Mouse (Mus musculus) MEL (cell line): ENCODE data around the gene C1ql4. TPM values are rescaled to one million over a fixed set of nuclear protein-coding genes. Genes with fewer than 3 reads are reported as not detected.
A peak's percentile ranks its signal among the peaks of the same experiment; 100 is the strongest.
"Not testable (repeated sequence)": the region's sequence is repeated elsewhere in the genome, so short reads cannot be mapped to it uniquely, and the experiment has no call there.

Experiments used
- DNase-seq: peaks from one replicate; pipeline ENCODE4 v3.0.0; 2011; ENCODE audit warnings: low read depth, low spot score
- H3K27ac ChIP-seq: 2 replicates; pipeline ENCODE4 v1.5.1; 2012; ENCODE audit warnings: low read depth, mild to moderate bottlenecking, control low read depth, low read length, moderate library complexity; ENCODE audit not compliant: control insufficient read depth
- H3K27me3 ChIP-seq, 2 experiments: fragments of 150-350 bp in 1 of 2; sonication (generic) in 1 of 2; 2 replicates each; pipeline ENCODE4 v1.6.1; 2012; ENCODE audit warnings: low read length in 2 of 2, mild to moderate bottlenecking in 2 of 2, improper control_type of control experiment in 1 of 2, moderate library complexity in 1 of 2; ENCODE audit not compliant: insufficient read depth in 2 of 2, control insufficient read depth in 1 of 2
- H3K36me3 ChIP-seq, 2 experiments: 2 replicates each; pipeline ENCODE4 v1.6.1; 2012 to 2014; ENCODE audit warnings: low read length in 2 of 2, improper control_type of control experiment in 1 of 2, inconsistent platforms in 1 of 2, mild to moderate bottlenecking in 1 of 2; ENCODE audit not compliant: insufficient read depth in 2 of 2, control insufficient read depth in 1 of 2
- H3K4me1 ChIP-seq, 2 experiments: fragments of 150-350 bp in 1 of 2; sonication (generic) in 1 of 2; 2 replicates each; pipeline ENCODE4 v1.6.1; 2012; ENCODE audit warnings: low read length in 2 of 2, improper control_type of control experiment in 1 of 2, mild to moderate bottlenecking in 1 of 2; ENCODE audit not compliant: insufficient read depth in 2 of 2, control insufficient read depth in 1 of 2
- H3K4me3 ChIP-seq, 2 experiments: fragments of 150-350 bp in 1 of 2; sonication (generic) in 1 of 2; 2 replicates each; pipeline ENCODE4 v1.5.1; 2012; ENCODE audit warnings: low read depth in 2 of 2, low read length in 2 of 2, mild to moderate bottlenecking in 2 of 2, moderate library complexity in 2 of 2, control low read depth in 1 of 2, improper control_type of control experiment in 1 of 2; ENCODE audit not compliant: control insufficient read depth in 1 of 2, insufficient read depth in 1 of 2
- H3K79me2 ChIP-seq: 2 replicates; pipeline ENCODE4 v1.6.1; 2012; ENCODE audit warnings: mild to moderate bottlenecking, low read length, moderate library complexity; ENCODE audit not compliant: control insufficient read depth, poor library complexity, insufficient read depth
- H3K9ac ChIP-seq: 2 replicates; pipeline ENCODE4 v1.6.1; 2012; ENCODE audit warnings: low read depth, mild to moderate bottlenecking, control low read depth, low read length, moderate library complexity; ENCODE audit not compliant: control insufficient read depth, poor library complexity, severe bottlenecking
- H3K9me3 ChIP-seq: fragments of 150-350 bp; sonication (generic); replicated peaks from 2 replicates; pipeline ENCODE4 v1.6.1; 2012; ENCODE audit warnings: mild to moderate bottlenecking, low read length, improper control_type of control experiment, moderate library complexity; ENCODE audit not compliant: insufficient read depth
- BHLHE40 ChIP-seq: IDR thresholded peaks from 2 replicates; pipeline ENCODE4 v1.6.1; 2012; ENCODE audit warnings: low read depth, mild to moderate bottlenecking, inconsistent platforms, low read length, improper control_type of control experiment, borderline replicate concordance
- CHD1 ChIP-seq: IDR thresholded peaks from 2 replicates; pipeline ENCODE4 v1.6.1; 2012; ENCODE audit warnings: low read depth, mild to moderate bottlenecking, inconsistent platforms, low read length, improper control_type of control experiment
- CHD2 ChIP-seq: IDR thresholded peaks from 2 replicates; pipeline ENCODE4 v1.6.1; 2011; ENCODE audit warnings: low read length, improper control_type of control experiment
- CTCF ChIP-seq, 3 experiments: IDR thresholded peaks in 2 of 3; conservative IDR thresholded peaks in 1 of 3; 2 replicates each; pipeline ENCODE4 v1.5.1; 2011 to 2012; ENCODE audit warnings: low read length in 3 of 3, low read depth in 2 of 3, mild to moderate bottlenecking in 2 of 3, improper control_type of control experiment in 1 of 3, inconsistent platforms in 1 of 3, mixed read lengths in 1 of 3, moderate library complexity in 1 of 3; ENCODE audit not compliant: control insufficient read depth in 1 of 3, insufficient read depth in 1 of 3, poor library complexity in 1 of 3, severe bottlenecking in 1 of 3
- JUND ChIP-seq: IDR thresholded peaks from 2 replicates; pipeline ENCODE4 v1.6.1; 2011; ENCODE audit warnings: low read depth, mild to moderate bottlenecking, improper control_type of control experiment, low read length
- KAT2A ChIP-seq: conservative IDR thresholded peaks from 2 replicates; pipeline ENCODE4 v1.6.1; 2012; ENCODE audit warnings: low read depth, low read length, improper control_type of control experiment, inconsistent platforms
- MAFK ChIP-seq: IDR thresholded peaks from 2 replicates; pipeline ENCODE4 v1.6.1; 2011; ENCODE audit warnings: low read depth, mild to moderate bottlenecking, low read length, improper control_type of control experiment, borderline replicate concordance
- MAX ChIP-seq: IDR thresholded peaks from 2 replicates; pipeline ENCODE4 v1.6.1; 2011; ENCODE audit warnings: low read length, improper control_type of control experiment
- MAZ ChIP-seq: IDR thresholded peaks from 2 replicates; pipeline ENCODE4 v1.6.1; 2012; ENCODE audit warnings: low read depth, mild to moderate bottlenecking, inconsistent platforms, low read length, improper control_type of control experiment
- MYB ChIP-seq: IDR thresholded peaks from 2 replicates; pipeline ENCODE4 v1.6.1; 2011; ENCODE audit warnings: mild to moderate bottlenecking, low read depth, low read length, improper control_type of control experiment
- MYC ChIP-seq: IDR thresholded peaks from 2 replicates; pipeline ENCODE4 v1.6.1; 2011; ENCODE audit warnings: low read depth, mild to moderate bottlenecking, low read length, improper control_type of control experiment, moderate library complexity
- POLR2A ChIP-seq, 2 experiments: IDR thresholded peaks; 2 replicates each; pipeline ENCODE4 v1.6.1; 2011 to 2012; ENCODE audit warnings: low read length in 2 of 2, mild to moderate bottlenecking in 2 of 2, control low read depth in 1 of 2, improper control_type of control experiment in 1 of 2, low read depth in 1 of 2, moderate library complexity in 1 of 2; ENCODE audit not compliant: control insufficient read depth in 1 of 2, insufficient read depth in 1 of 2, poor library complexity in 1 of 2
- POLR2AphosphoS2 ChIP-seq: IDR thresholded peaks from 2 replicates; pipeline ENCODE4 v1.6.1; 2011; ENCODE audit warnings: low read length, improper control_type of control experiment
- POLR2AphosphoS5 ChIP-seq: IDR thresholded peaks from 2 replicates; pipeline ENCODE4 v1.6.1; 2012; ENCODE audit warnings: low read depth, borderline replicate concordance, mild to moderate bottlenecking, inconsistent platforms, low read length, moderate library complexity, mixed read lengths
- SIN3A ChIP-seq: IDR thresholded peaks from 2 replicates; pipeline ENCODE4 v1.6.1; 2012; ENCODE audit warnings: low read length, improper control_type of control experiment, inconsistent platforms
- SMC3 ChIP-seq: IDR thresholded peaks from 2 replicates; pipeline ENCODE4 v1.6.1; 2011; ENCODE audit warnings: low read depth, low read length, improper control_type of control experiment
- TAL1 ChIP-seq: IDR thresholded peaks from 2 replicates; pipeline ENCODE4 v1.6.1; 2012; ENCODE audit warnings: mild to moderate bottlenecking, inconsistent platforms, low read length, moderate library complexity, mixed read lengths
- TBP ChIP-seq: IDR thresholded peaks from 2 replicates; pipeline ENCODE4 v1.8.0; 2011; ENCODE audit warnings: low read depth, low read length, improper control_type of control experiment
- TCF12 ChIP-seq: IDR thresholded peaks from 2 replicates; pipeline ENCODE4 v1.6.1; 2014; ENCODE audit warnings: low read depth, mild to moderate bottlenecking, inconsistent platforms, low read length, improper control_type of control experiment, moderate library complexity
- USF1 ChIP-seq: IDR thresholded peaks from 2 replicates; pipeline ENCODE4 v1.6.1; 2014; ENCODE audit warnings: low read depth, mild to moderate bottlenecking, inconsistent platforms, low read length, improper control_type of control experiment, moderate library complexity
- ZC3H11A ChIP-seq: IDR thresholded peaks from 2 replicates; pipeline ENCODE4 v1.6.1; 2012; ENCODE audit warnings: low read depth, mild to moderate bottlenecking, inconsistent platforms, low read length, improper control_type of control experiment
- ZKSCAN1 ChIP-seq: IDR thresholded peaks from 2 replicates; pipeline ENCODE4 v1.6.1; 2012; ENCODE audit warnings: low read depth, mild to moderate bottlenecking, inconsistent platforms, low read length, improper control_type of control experiment, moderate library complexity
- ZMIZ1 ChIP-seq: IDR thresholded peaks from 2 replicates; pipeline ENCODE4 v1.6.1; 2012; ENCODE audit warnings: low read depth, mild to moderate bottlenecking, inconsistent platforms, low read length, improper control_type of control experiment, moderate library complexity
- ZNF384 ChIP-seq: IDR thresholded peaks from 2 replicates; pipeline ENCODE4 v1.6.1; 2012; ENCODE audit warnings: low read depth, mild to moderate bottlenecking, inconsistent platforms, low read length, improper control_type of control experiment
- polyA plus RNA-seq, 2 experiments: library from polyadenylated mRNA; stranded (reverse) in 1 of 2; unstranded in 1 of 2; fragments of >175 nt in 1 of 2; fragments of >200 nt in 1 of 2; gene quantifications; 2 replicates each; pipeline versions ENCODE4 v1.2.1 to v1.2.4; 2012; ENCODE audit warnings: low replicate concordance in 2 of 2, low read depth in 1 of 2; ENCODE audit not compliant: insufficient read length in 2 of 2, insufficient read depth in 1 of 2, missing spikeins in 1 of 2
- total RNA-seq: library from RNA; depleted of rRNA; stranded (reverse); fragments of 300-350 nt; gene quantifications from 2 replicates; pipeline ENCODE4 v1.2.3, GENCODE M21; 2012

Gene C1ql4
- total and polyA plus RNA-seq, 3 experiments = 0.08 to 0.15 TPM; not detected in 1

DNA sequence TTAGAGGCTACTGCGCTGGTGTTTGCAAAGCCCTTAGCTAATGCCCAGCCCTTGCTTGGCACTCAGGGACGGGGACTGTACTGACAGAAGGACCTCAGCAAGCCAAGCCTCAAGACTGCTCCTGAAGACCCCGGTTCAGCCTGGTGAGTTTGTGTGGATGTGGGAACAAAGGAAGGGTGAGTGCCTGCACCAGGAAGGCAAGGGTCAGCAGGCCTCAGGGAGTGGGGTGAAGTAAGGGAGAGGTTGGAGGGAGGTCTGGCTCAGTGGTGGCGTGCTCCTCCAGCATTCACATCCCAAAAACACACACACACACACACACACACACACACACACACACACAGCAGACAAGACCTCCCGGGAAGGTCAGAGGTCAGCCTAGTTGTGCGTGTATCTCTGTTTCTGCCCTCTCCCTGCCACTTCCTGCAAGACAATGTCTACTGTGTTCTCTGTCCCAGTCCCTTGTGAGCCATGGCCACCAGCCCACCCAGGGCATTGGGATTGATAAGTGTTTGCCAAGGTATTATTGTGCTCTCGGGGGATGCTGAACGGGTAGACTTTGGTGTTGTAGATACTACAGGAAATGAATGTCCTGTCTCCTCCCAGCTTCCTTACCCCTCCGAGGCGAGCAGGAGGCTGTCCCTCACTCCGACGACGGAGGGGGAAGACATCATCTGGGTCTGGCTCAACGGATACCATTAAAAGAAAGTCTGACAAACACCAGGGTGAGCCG, 9.3 kb downstream of the C1ql4 start:
- peaks cover 8 to 9% of the 10 kb centered on the region in 2 experiments for H3K36me3 ChIP-seq
- TF ChIP-seq TCF12 (no peak), USF1 (no peak), POLR2AphosphoS2 (no peak), CHD2 (no peak), ZNF384 (no peak), POLR2AphosphoS5 (no peak), MYC (no peak), SIN3A (no peak), BHLHE40 (no peak), MAZ (no peak), TBP (no peak), SMC3 (no peak)
- no peak for DNase-seq
- H3K27me3 ChIP-seq = no peaks in the 10 kb centered on the region
- peaks cover 20% of the 10 kb centered on the region for H3K79me2 ChIP-seq
- peaks cover 2 to 5% of the 10 kb centered on the region in 2 experiments; a peak in 2 of 4 replicates for H3K4me1 ChIP-seq
- no peak overlapping the region for H3K9ac ChIP-seq
- no peaks in the 10 kb centered on the region for H3K9me3 ChIP-seq
- no peak overlapping the region for H3K27ac ChIP-seq
- H3K4me3 ChIP-seq = no peak overlapping the region

DNA sequence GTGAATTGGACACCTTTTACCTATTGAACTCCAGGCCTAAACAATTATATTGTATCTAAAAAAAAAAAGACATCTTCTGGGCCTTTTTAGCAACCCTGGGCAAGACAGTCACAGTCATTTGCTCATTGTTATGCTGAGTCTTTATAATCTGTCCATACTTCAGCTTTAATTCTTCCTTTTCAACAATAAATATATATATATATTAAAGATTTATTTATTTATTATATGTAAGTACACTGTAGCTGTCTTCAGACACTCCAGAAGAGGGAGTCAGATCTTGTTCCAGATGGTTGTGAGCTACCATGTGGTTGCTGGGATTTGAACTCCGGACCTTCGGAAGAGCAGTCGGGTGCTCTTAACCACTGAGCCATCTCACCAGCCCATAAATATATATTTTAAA, 11.6 kb downstream of the C1ql4 start:
- peak overlapping the region; percentile 92 for H3K9ac ChIP-seq
- peak overlapping the region; percentile 71 to 82; a peak in 2 of 4 replicates for H3K4me3 ChIP-seq
- DNase-seq, H3K36me3 ChIP-seq, H3K27me3 ChIP-seq, H3K9me3 ChIP-seq, H3K4me1 ChIP-seq, H3K27ac ChIP-seq: not testable (repeated sequence)
- H3K79me2 ChIP-seq = peaks cover 20% of the 10 kb centered on the region

GRCm38 (mm10) chr15:99074600-99075333, 12.8 kb downstream of the C1ql4 start:
- H3K4me1 ChIP-seq = peaks cover 2 to 5% of the 10 kb centered on the region in 2 experiments; a peak in 2 of 4 replicates
- H3K9me3 ChIP-seq = no peaks in the 10 kb centered on the region
- peaks cover 0 to 8% of the 10 kb centered on the region in 2 experiments; a peak in 3 of 4 replicates for H3K36me3 ChIP-seq
- peak overlapping the region; percentile 84 for H3K27ac ChIP-seq
- peak; percentile 99 for DNase-seq
- H3K9ac ChIP-seq = peak overlapping the region; percentile 92
- peaks cover 20% of the 10 kb centered on the region for H3K79me2 ChIP-seq
- H3K4me3 ChIP-seq = peak overlapping the region; percentile 71 to 82
- no peaks in the 10 kb centered on the region for H3K27me3 ChIP-seq
- TF ChIP-seq ZMIZ1 (peak; percentile 94), KAT2A (no peak; the same call in 1 of the 2 replicates), ZNF384 (no peak), POLR2A (IDR thresholded peaks at IDR 0.05; ENCODE audit: control insufficient read depth in 1 of 2, insufficient read depth in 1 of 2, low read depth in 1 of 2, low read length in 2 of 2, poor library complexity in 1 of 2) (peak; percentile 84 to 97), JUND (no peak), ZKSCAN1 (no peak), MAFK (no peak), BHLHE40 (no peak), CHD1 (peak; percentile 36; the same call in 1 of the 2 replicates), TBP (peak; percentile 83), TAL1 (no peak), CTCF (IDR thresholded peaks at IDR 0.05 in 2 of 3, conservative IDR thresholded peaks at IDR 0.05 in 1 of 3; ENCODE audit: control insufficient read depth in 1 of 3, insufficient read depth in 1 of 3, low read depth in 2 of 3, low read length in 3 of 3, poor library complexity in 1 of 3, severe bottlenecking in 1 of 3) (no peak), MAZ (peak; percentile 42; the same call in 1 of the 2 replicates), ZC3H11A (no peak), MAX (peak; percentile 69), MYB (no peak), POLR2AphosphoS2 (peak; percentile 90), TCF12 (no peak)
